Mouse (Mus musculus) erythroid progenitor cell, adult 5-6 weeks (primary cell): ENCODE measurements around the gene Speg. TPM values are rescaled to one million over a fixed set of nuclear protein-coding genes. Genes with fewer than 3 reads are reported as not detected.

ENCODE experiments used
- ATAC-seq: replicated peaks from 2 replicates; pipeline ENCODE4 v1.8.0; 2016; ENCODE audit warnings: moderate number of reproducible peaks, mild to moderate bottlenecking, moderate TSS enrichment, inconsistent platforms; ENCODE audit not compliant: poor library complexity, low FRiP score, severe bottlenecking
- total RNA-seq, 2 experiments: library from RNA; stranded (forward) in 1 of 2; stranded (reverse) in 1 of 2; fragments of 150-400 nt in 1 of 2; fragments of 186-747, 209-891 nt in 1 of 2; gene quantifications; 2 replicates each; pipeline versions ENCODE4 v1.2.3 to v1.2.4; 2015 to 2017; ENCODE audit warnings: low replicate concordance in 2 of 2

The Speg gene
- total RNA-seq, 2 experiments from 2014 or later = not detected

- no peak for ATAC-seq
These were observed 50.8 kb downstream of the Speg start for GRCm38 (mm10) chr1:75425796-75426471.

- ATAC-seq = no peak; the same call in 1 of the 2 replicates
These were observed 60.6 kb downstream of the Speg start, which contains the start of gene Gmppa for GRCm38 (mm10) chr1:75435475-75436328. TSS of gene Gmppa (plus strand) at chr1:75435930.

- ATAC-seq = no peak
These were observed 63.7 kb downstream of the Speg start for GRCm38 (mm10) chr1:75438782-75439181.

- ATAC-seq = no peak
These were observed 65.6 kb downstream of the Speg start for GRCm38 (mm10) chr1:75440661-75441060.

GRCm38 (mm10) chr1:75441471-75441996, 66.4 kb downstream of the Speg start:
- ATAC-seq = no peak

GRCm38 (mm10) chr1:75442171-75442570, 67.1 kb downstream of the Speg start:
- ATAC-seq = no peak

GRCm38 (mm10) chr1:75442811-75443210, 67.7 kb downstream of the Speg start:
- ATAC-seq = no peak

GRCm38 (mm10) chr1:75443247-75444024, 68.3 kb downstream of the Speg start:
- no peak for ATAC-seq

GRCm38 (mm10) chr1:75444208-75444607, 69.1 kb downstream of the Speg start:
- no peak for ATAC-seq

- no peak for ATAC-seq
These were observed 70.1 kb downstream of the Speg start for GRCm38 (mm10) chr1:75445141-75445701.

GRCm38 (mm10) chr1:75445751-75446611, 70.9 kb downstream of the Speg start:
- peak; percentile 56; the same call in 1 of the 2 replicates for ATAC-seq

GRCm38 (mm10) chr1:75446656-75447055, 71.6 kb downstream of the Speg start:
- ATAC-seq = no peak

GRCm38 (mm10) chr1:75447265-75448051, 72.4 kb downstream of the Speg start:
- no peak for ATAC-seq

GRCm38 (mm10) chr1:75448052-75448431, 72.9 kb downstream of the Speg start:
- no peak for ATAC-seq

GRCm38 (mm10) chr1:75448937-75449336, 73.8 kb downstream of the Speg start:
- ATAC-seq = no peak

- ATAC-seq = no peak
These were observed 74.5 kb downstream of the Speg start for GRCm38 (mm10) chr1:75449377-75450135.

- ATAC-seq = no peak; the same call in 1 of the 2 replicates
These were observed 75.4 kb downstream of the Speg start, which contains the start of gene Asic4 for GRCm38 (mm10) chr1:75450314-75451005. TSS of gene Asic4 (plus strand) at chr1:75450436.
